ENCODE assay signal across 8 mouse cellular contexts in the genomic region with DNA sequence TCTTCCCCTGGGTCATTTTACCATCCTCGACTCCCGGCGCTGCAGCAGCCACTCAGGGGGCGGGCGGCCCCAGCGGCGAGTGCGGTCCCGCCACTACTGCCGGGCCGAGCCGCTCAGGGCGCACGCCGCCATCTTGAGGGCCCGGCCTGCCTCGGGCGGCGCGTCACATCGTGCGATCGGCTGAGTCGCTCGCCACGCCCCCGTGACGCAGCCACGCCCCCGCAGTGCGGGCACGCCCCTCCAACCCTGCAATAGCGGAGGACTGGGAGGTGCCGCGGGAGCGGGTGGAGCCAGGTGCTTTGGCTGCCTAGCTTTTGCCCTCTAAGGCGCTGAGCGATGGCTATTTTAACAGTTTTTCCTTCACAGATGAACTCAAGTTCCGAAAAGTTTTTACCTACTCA. TPM values are rescaled to one million over a fixed set of nuclear protein-coding genes. Genes with fewer than 3 reads are reported as not detected.
DNase-seq lines count a peak whose midpoint lies in the region; ATAC-seq and TF ChIP-seq lines count a peak whose summit lies in the region.

Mfsd14a (minus strand) TSS at position 215 of the 401 bp plus-strand sequence.

- no peak for TF ChIP-seq EP300 in CH12.LX (IDR thresholded peaks at IDR 0.05; ENCODE audit: low read length)

- dilution Hi-C loops in CH12.LX (cut with MboI; ENCODE audit: extremely low pct_ligation_motif_present, extremely low pct_unique_long_range_greater_than_20kb, low sequenced_read_pairs), result no loop called here

- no peaks in the 10 kb centered on the region for H3K27me3 ChIP-seq in CH12.LX (replicated peaks)
- H3K27me3 ChIP-seq in forebrain, embryonic 11.5 days (ENCODE audit: control insufficient read depth, insufficient read depth, low read length), result no peaks in the 10 kb centered on the region
- no peaks in the 10 kb centered on the region for H3K27me3 ChIP-seq in heart, embryonic 16.5 days (ENCODE audit: control insufficient read depth, insufficient read depth, low read length)
- H3K27me3 ChIP-seq in liver, embryonic 15.5 days, result no peaks in the 10 kb centered on the region
- no peaks in the 10 kb centered on the region for H3K27me3 ChIP-seq in neural tube, embryonic 12.5 days (replicated peaks)

- peaks cover 0 to 7% of the 10 kb centered on the region in 2 experiments for H3K36me3 ChIP-seq in CH12.LX (replicated peaks in 1 of 2; ENCODE audit: control insufficient read depth in 1 of 2, insufficient read depth in 1 of 2, low read length in 1 of 2)
- H3K36me3 ChIP-seq in forebrain, embryonic 11.5 days (ENCODE audit: control insufficient read depth, insufficient read depth, low read length), result no peaks in the 10 kb centered on the region
- peaks cover 2% of the 10 kb centered on the region; the same call in 1 of the 2 replicates for H3K36me3 ChIP-seq in heart, embryonic 16.5 days (ENCODE audit: control insufficient read depth, insufficient read depth)
- no peaks in the 10 kb centered on the region for H3K36me3 ChIP-seq in liver, embryonic 15.5 days (replicated peaks)
- H3K36me3 ChIP-seq in neural tube, embryonic 12.5 days, result no peaks in the 10 kb centered on the region

- ATAC-seq in forebrain, embryonic 11.5 days (replicated peaks; ENCODE audit: low FRiP score), result peak; percentile 99
- peak; percentile 99 for ATAC-seq in heart, embryonic 16.5 days (replicated peaks; ENCODE audit: extremely low read depth, insufficient read depth, low FRiP score)
- ATAC-seq in liver, embryonic 15.5 days (ENCODE audit: insufficient read depth), result peak; percentile 96
- peak; percentile 99 for ATAC-seq in neural tube, embryonic 12.5 days (ENCODE audit: low FRiP score, low read depth)

- peak within 1 kb of the TSS; percentile 92 for H3K9ac ChIP-seq in CH12.LX (ENCODE audit: insufficient read depth, low read depth)
- peak within 1 kb of the TSS; percentile 97 for H3K9ac ChIP-seq in forebrain, embryonic 11.5 days (ENCODE audit: low read length)
- peak within 1 kb of the TSS; percentile 99 for H3K9ac ChIP-seq in heart, embryonic 16.5 days (ENCODE audit: low read length)
- H3K9ac ChIP-seq in liver, embryonic 15.5 days, result peak within 1 kb of the TSS; percentile 92
- H3K9ac ChIP-seq in neural tube, embryonic 12.5 days, result peak within 1 kb of the TSS; percentile 98

- TF ChIP-seq POLR2A in CH12.LX (IDR thresholded peaks at IDR 0.05; ENCODE audit: low read depth, low read length), result peak; percentile 96

- no peaks in the 10 kb centered on the region for H3K9me3 ChIP-seq in CH12.LX (replicated peaks; ENCODE audit: low read length)
- no peaks in the 10 kb centered on the region for H3K9me3 ChIP-seq in forebrain, embryonic 11.5 days (ENCODE audit: control insufficient read depth, low read length)
- H3K9me3 ChIP-seq in heart, embryonic 16.5 days (replicated peaks; ENCODE audit: control insufficient read depth, low read length), result no peaks in the 10 kb centered on the region
- no peaks in the 10 kb centered on the region for H3K9me3 ChIP-seq in liver, embryonic 15.5 days (replicated peaks)
- no peaks in the 10 kb centered on the region for H3K9me3 ChIP-seq in neural tube, embryonic 12.5 days

- TF ChIP-seq CTCF in CH12.LX (conservative IDR thresholded peaks at IDR 0.05 in 1 of 2, IDR thresholded peaks at IDR 0.05 in 1 of 2; ENCODE audit: low read depth in 2 of 2, low read length in 2 of 2), result no peak

- in situ Hi-C loops in CH12.LX (cut with MboI; ENCODE audit: low pct_ligation_motif_present, low pct_unique_long_range_greater_than_20kb, low sequenced_read_pairs), result no loop called here

- no peak for TF ChIP-seq RAD21 in CH12.LX (IDR thresholded peaks at IDR 0.05; ENCODE audit: low read depth, low read length)

- H3K79me2 ChIP-seq in CH12.LX (replicated peaks; ENCODE audit: control insufficient read depth, extremely low read depth, insufficient read depth, poor library complexity, severe bottlenecking), result peaks cover 43% of the 10 kb centered on the region

- peaks cover 4 to 42% of the 10 kb centered on the region in 2 experiments; a peak in 3 of 4 replicates for H3K4me1 ChIP-seq in CH12.LX (ENCODE audit: control insufficient read depth in 1 of 2, insufficient read depth in 2 of 2)
- no peaks in the 10 kb centered on the region; the same call in none of the 2 replicates for H3K4me1 ChIP-seq in forebrain, embryonic 11.5 days (replicated peaks; ENCODE audit: control insufficient read depth, insufficient read depth, low read length)
- H3K4me1 ChIP-seq in heart, embryonic 16.5 days (ENCODE audit: control insufficient read depth, insufficient read depth, low read length), result peaks cover 26% of the 10 kb centered on the region
- peaks cover 42% of the 10 kb centered on the region for H3K4me1 ChIP-seq in liver, embryonic 15.5 days (replicated peaks)
- peaks cover 21% of the 10 kb centered on the region; the same call in 1 of the 2 replicates for H3K4me1 ChIP-seq in neural tube, embryonic 12.5 days

- peak within 1 kb of the TSS; percentile 86 for H3K4me2 ChIP-seq in CH12.LX (ENCODE audit: insufficient read depth, low read depth, poor library complexity, severe bottlenecking)
- peak within 1 kb of the TSS; percentile 68 for H3K4me2 ChIP-seq in forebrain, embryonic 11.5 days (ENCODE audit: low read depth, low read length, severe bottlenecking)
- H3K4me2 ChIP-seq in heart, embryonic 16.5 days (ENCODE audit: low read depth, low read length), result peak within 1 kb of the TSS; percentile 68
- H3K4me2 ChIP-seq in liver, embryonic 15.5 days, result peak within 1 kb of the TSS; percentile 84
- peak within 1 kb of the TSS; percentile 77 for H3K4me2 ChIP-seq in neural tube, embryonic 12.5 days (replicated peaks)

- peak; percentile 92 for DNase-seq in CH12.LX (ENCODE audit: extremely low read depth)
- DNase-seq in c-Kit-positive CD71-positive TER-119-negative erythroid progenitor cells, embryonic 14.5 days (ENCODE audit: low read depth), result peak; percentile 90
- peak; percentile 99 for DNase-seq in forebrain, embryonic 11.5 days (ENCODE audit: low spot score)
- DNase-seq in kidney, postnatal 36 days, result peak; percentile 99 to 100
- DNase-seq in telencephalon, adult 2 months (ENCODE audit: low read depth, low spot score), result peak; percentile 88

- peak within 1 kb of the TSS; percentile 60 for H3K27ac ChIP-seq in CH12.LX (ENCODE audit: insufficient read depth, low read depth)
- H3K27ac ChIP-seq in forebrain, embryonic 11.5 days (ENCODE audit: low read depth, low read length), result peak within 1 kb of the TSS; percentile 87
- H3K27ac ChIP-seq in heart, embryonic 16.5 days (ENCODE audit: low read length), result peak within 1 kb of the TSS; percentile 96
- peak within 1 kb of the TSS; percentile 93 for H3K27ac ChIP-seq in liver, embryonic 15.5 days (replicated peaks)
- peak within 1 kb of the TSS; percentile 92 for H3K27ac ChIP-seq in neural tube, embryonic 12.5 days

- WGBS in forebrain, embryonic 11.5 days, result under 1% methylated on average over 39 of the region's 39 CpGs
- WGBS in heart, embryonic 16.5 days, result 0% methylated on average over 39 of the region's 39 CpGs
- WGBS in liver, embryonic 15.5 days (ENCODE audit: insufficient replicate concordance), result under 1% methylated on average over 39 of the region's 39 CpGs
- under 1% methylated on average over 39 of the region's 39 CpGs for WGBS in neural tube, embryonic 12.5 days

- peak within 1 kb of the TSS; percentile 76 to 97 (median 95) for H3K4me3 ChIP-seq in CH12.LX (replicated peaks in 1 of 3; ENCODE audit: low read depth in 2 of 3, low read length in 2 of 3, poor library complexity in 1 of 3)
- H3K4me3 ChIP-seq in forebrain, embryonic 11.5 days (ENCODE audit: low read depth, low read length), result peak within 1 kb of the TSS; percentile 95
- peak within 1 kb of the TSS; percentile 97 for H3K4me3 ChIP-seq in heart, embryonic 16.5 days (ENCODE audit: low read length)
- peak within 1 kb of the TSS; percentile 100 for H3K4me3 ChIP-seq in liver, embryonic 15.5 days (replicated peaks)
- peak within 1 kb of the TSS; percentile 94 for H3K4me3 ChIP-seq in neural tube, embryonic 12.5 days

TF ChIP-seq in CH12.LX, 34 proteins besides CTCF, POLR2A, EP300 and RAD21 (continues in another document):
- TF ChIP-seq MYC (IDR thresholded peaks at IDR 0.05; ENCODE audit: low read depth, low read length) (peak; percentile 63; the same call in 1 of the 2 replicates), NELFE (IDR thresholded peaks at IDR 0.05; ENCODE audit: low read depth, low read length) (peak; percentile 95), ZC3H11A (IDR thresholded peaks at IDR 0.05; ENCODE audit: low read depth, low read length) (no peak), ZKSCAN1 (IDR thresholded peaks at IDR 0.05; ENCODE audit: borderline replicate concordance, low read depth, low read length) (no peak), JUN (IDR thresholded peaks at IDR 0.05; ENCODE audit: insufficient read depth, low read depth, low read length) (no peak), ZMIZ1 (IDR thresholded peaks at IDR 0.05; ENCODE audit: low read depth, low read length) (peak; percentile 95), GABPA (IDR thresholded peaks at IDR 0.05; ENCODE audit: insufficient replicate concordance, low read depth, low read length) (no peak), ETS1 (conservative IDR thresholded peaks at IDR 0.05; ENCODE audit: low read depth, low read length) (no peak), TBP (conservative IDR thresholded peaks at IDR 0.05; ENCODE audit: low read depth, low read length) (0 out of 2 replicates have a peak, but pooled peaks have one; percentile 18), KAT2A (IDR thresholded peaks at IDR 0.05; ENCODE audit: insufficient replicate concordance, low read length) (0 out of 2 replicates have a peak, but pooled peaks have one; percentile 50), TCF12 (IDR thresholded peaks at IDR 0.05; ENCODE audit: low read depth, low read length) (peak; percentile 95), MAX (IDR thresholded peaks at IDR 0.05; ENCODE audit: low read length) (no peak; the same call in 1 of the 2 replicates), SMC3 (IDR thresholded peaks at IDR 0.05; ENCODE audit: low read depth, low read length) (no peak), NRF1 (IDR thresholded peaks at IDR 0.05; ENCODE audit: low read depth, low read length) (peak; percentile 65), ZNF384 (IDR thresholded peaks at IDR 0.05; ENCODE audit: low read depth, low read length) (no peak), SIN3A (IDR thresholded peaks at IDR 0.05; ENCODE audit: low read length) (peak; percentile 79; the same call in 1 of the 2 replicates), USF2 (conservative IDR thresholded peaks at IDR 0.05; ENCODE audit: low read depth, low read length) (no peak; the same call in 1 of the 2 replicates)

RNA-seq across cellular contexts. Expression of gene Mfsd14a, which starts in this region (rescaled TPM):
- total RNA-seq in CH12.LX (2012; rRNA removed) (27.0 and 34.0 TPM in 2 replicates), CH12.LX (2014; rRNA removed) (64.5 and 70.4 TPM in 2 replicates)
- polyA plus RNA-seq in CH12.LX (2012; ENCODE audit: insufficient read length, low read depth), result 43.8 and 45.9 TPM in 2 replicates
- 83.2 and 88.1 TPM in 2 replicates for polyA plus RNA-seq in forebrain, embryonic 11.5 days (2014; fragmentation: Nextera tagmentation; extraction: Ambion mirVana)
- 57.0 and 57.3 TPM in 2 replicates for polyA plus RNA-seq in heart, embryonic 16.5 days (2015; fragmentation: Nextera tagmentation; extraction: Ambion mirVana)
- 33.3 and 34.9 TPM in 2 replicates for polyA plus RNA-seq in liver, embryonic 15.5 days (2015; fragmentation: Nextera tagmentation; extraction: Ambion mirVana)
- polyA plus RNA-seq in neural tube, embryonic 12.5 days (2016; fragmentation: Nextera tagmentation; extraction: Ambion mirVana), result 68.6 and 72.2 TPM in 2 replicates

Comparison
In these comparisons a context has a peak if more than half of its experiments do, and no peak if none do; other contexts are left out.
1. Peak in every context shown above with its lines: DNase-seq, ATAC-seq, H3K4me3 ChIP-seq and H3K27ac ChIP-seq.